Mouse (Mus musculus) liver, adult (tissue): ENCODE results near the gene Hoxc5.

Source experiments
- GATA4 ChIP-seq: IDR thresholded peaks from 2 replicates; pipeline ENCODE4 v1.6.1; 2014; ENCODE audit warnings: mild to moderate bottlenecking, low read length; ENCODE audit not compliant: insufficient replicate concordance

Gene Hoxc5

GRCm38 (mm10) chr15:103042209-103042608 is 75.0 kb downstream of the Hoxc5 start:
- TF ChIP-seq GATA4, result no peak

- TF ChIP-seq GATA4, result no peak
Measured at GRCm38 (mm10) chr15:103051670-103052069, 84.4 kb downstream of the Hoxc5 start.

GRCm38 (mm10) chr15:103053210-103053609 is 86.0 kb downstream of the Hoxc5 start:
- no peak for TF ChIP-seq GATA4

- TF ChIP-seq GATA4, result no peak
Measured at GRCm38 (mm10) chr15:103056396-103056795, 89.2 kb downstream of the Hoxc5 start.

GRCm38 (mm10) chr15:103058715-103059114 is 91.5 kb downstream of the Hoxc5 start:
- TF ChIP-seq GATA4, result no peak

- TF ChIP-seq GATA4, result no peak
Measured at GRCm38 (mm10) chr15:103059393-103059992, 92.2 kb downstream of the Hoxc5 start.

GRCm38 (mm10) chr15:103060021-103060340 is 92.7 kb downstream of the Hoxc5 start:
- TF ChIP-seq GATA4, result no peak

GRCm38 (mm10) chr15:103060341-103061130 is 93.3 kb downstream of the Hoxc5 start:
- TF ChIP-seq GATA4, result no peak

GRCm38 (mm10) chr15:103061131-103061825 is 94.0 kb downstream of the Hoxc5 start:
- TF ChIP-seq GATA4, result no peak

GRCm38 (mm10) chr15:103061988-103062387 is 94.7 kb downstream of the Hoxc5 start:
- TF ChIP-seq GATA4, result no peak

GRCm38 (mm10) chr15:103065642-103066041 is 98.4 kb downstream of the Hoxc5 start:
- no peak for TF ChIP-seq GATA4
